8 mouse cellular contexts compared by ENCODE assay signal in genomic region chr16:37916138-37916817, GRCm38 (mm10). TPM values are rescaled to one million over a fixed set of nuclear protein-coding genes. Genes with fewer than 3 reads are reported as not detected.
A peak's percentile ranks its signal among the peaks of the same experiment; 100 is the strongest.
DNase-seq lines count a peak whose midpoint lies in the region; ATAC-seq and TF ChIP-seq lines count a peak whose summit lies in the region.

Gene Gpr156, plus strand, starts transcription at chr16:37916496.

- TF ChIP-seq POLR2A in thymus, adult 2 months (IDR thresholded peaks at IDR 0.05; ENCODE audit: control insufficient read depth, extremely low read depth, insufficient read depth, low read length, poor library complexity), result no peak
- no peak for TF ChIP-seq POLR2A in lung, adult 2 months (IDR thresholded peaks at IDR 0.05; ENCODE audit: borderline replicate concordance, extremely low read depth, low read depth, low read length)

- H3K27me3 ChIP-seq in thymus, adult 2 months (ENCODE audit: control insufficient read depth, insufficient read depth, low read length), result peaks cover 3% of the 10 kb centered on the region; the same call in 1 of the 2 replicates
- no peaks in the 10 kb centered on the region for H3K27me3 ChIP-seq in embryonic facial prominence, embryonic 11.5 days (ENCODE audit: control insufficient read depth, insufficient read depth, low read length)
- H3K27me3 ChIP-seq in heart, embryonic 11.5 days (ENCODE audit: control insufficient read depth, insufficient read depth, low read length), result peaks cover 13% of the 10 kb centered on the region

- TF ChIP-seq CTCF in thymus, adult 2 months (IDR thresholded peaks at IDR 0.05; ENCODE audit: borderline replicate concordance, control insufficient read depth, extremely low read depth, insufficient read depth, low read length, poor library complexity), result no peak
- no peak for TF ChIP-seq CTCF in lung, adult 2 months (IDR thresholded peaks at IDR 0.05; ENCODE audit: insufficient read depth, low read length)

- WGBS in thymus, adult 2 months, result 7% methylated on average over 53 of the region's 53 CpGs
- 3% methylated on average over 51 of the region's 53 CpGs for WGBS in embryonic facial prominence, embryonic 11.5 days
- WGBS in heart, embryonic 11.5 days (ENCODE audit: insufficient replicate concordance), result 3% methylated on average over 49 of the region's 53 CpGs
- WGBS in lung, adult 2 months, result 4% methylated on average over 53 of the region's 53 CpGs

- peak within 1 kb of the TSS; percentile 63 for H3K9ac ChIP-seq in embryonic facial prominence, embryonic 11.5 days (replicated peaks; ENCODE audit: low read length)
- peak within 1 kb of the TSS; percentile 65 for H3K9ac ChIP-seq in heart, embryonic 11.5 days (ENCODE audit: low read depth, low read length)

- H3K4me1 ChIP-seq in thymus, adult 2 months (replicated peaks; ENCODE audit: control insufficient read depth, insufficient read depth, low read length), result peaks cover 10% of the 10 kb centered on the region; the same call in 1 of the 2 replicates
- H3K4me1 ChIP-seq in embryonic facial prominence, embryonic 11.5 days (ENCODE audit: control insufficient read depth, insufficient read depth, low read length), result no peaks in the 10 kb centered on the region
- no peaks in the 10 kb centered on the region for H3K4me1 ChIP-seq in heart, embryonic 11.5 days (ENCODE audit: control insufficient read depth, insufficient read depth, low read length)
- no peaks in the 10 kb centered on the region for H3K4me1 ChIP-seq in lung, adult 2 months (ENCODE audit: control insufficient read depth, insufficient read depth, low read length)

- ATAC-seq in embryonic facial prominence, embryonic 11.5 days (replicated peaks; ENCODE audit: insufficient number of reproducible peaks, low FRiP score, low TSS enrichment, low read depth), result peak; percentile 79
- ATAC-seq in heart, embryonic 11.5 days (replicated peaks; ENCODE audit: insufficient number of reproducible peaks, low FRiP score, low TSS enrichment), result no peak; the same call in 1 of the 2 replicates

- H3K4me3 ChIP-seq in thymus, adult 2 months (ENCODE audit: control insufficient read depth, insufficient read depth, low read length), result peak within 1 kb of the TSS; percentile 28
- H3K4me3 ChIP-seq in embryonic facial prominence, embryonic 11.5 days (ENCODE audit: low read depth, low read length), result peak within 1 kb of the TSS; percentile 47
- H3K4me3 ChIP-seq in heart, embryonic 11.5 days (ENCODE audit: low read depth, low read length), result peak within 1 kb of the TSS; percentile 46
- H3K4me3 ChIP-seq in lung, adult 2 months (replicated peaks; ENCODE audit: extremely low read depth, low read depth, low read length), result peak within 1 kb of the TSS; percentile 20

- H3K36me3 ChIP-seq in thymus, adult 2 months (ENCODE audit: control insufficient read depth, insufficient read depth, low read length), result no peaks in the 10 kb centered on the region
- no peaks in the 10 kb centered on the region for H3K36me3 ChIP-seq in embryonic facial prominence, embryonic 11.5 days (replicated peaks; ENCODE audit: control insufficient read depth, insufficient read depth, low read depth, low read length)
- no peaks in the 10 kb centered on the region for H3K36me3 ChIP-seq in heart, embryonic 11.5 days (ENCODE audit: control insufficient read depth, insufficient read depth, low read length)

- H3K9me3 ChIP-seq in embryonic facial prominence, embryonic 11.5 days (replicated peaks; ENCODE audit: control insufficient read depth, low read length), result no peaks in the 10 kb centered on the region
- no peaks in the 10 kb centered on the region for H3K9me3 ChIP-seq in heart, embryonic 11.5 days (replicated peaks; ENCODE audit: control insufficient read depth, low read length)

- DNase-seq in thymus, adult 2 months, result peak; percentile 17
- no peak for DNase-seq in thymus, postnatal 0 days (ENCODE audit: low spot score)
- DNase-seq in embryonic facial prominence, embryonic 11.5 days (ENCODE audit: low spot score), result peak; percentile 61
- DNase-seq in kidney, postnatal 25 days, result peak; percentile 38 to 57
- peak; percentile 28 for DNase-seq in lung, adult 2 months
- DNase-seq in ovary, postnatal 14 days (ENCODE audit: low spot score), result peak; percentile 14
- DNase-seq in yolk sac, embryonic 10.5 days (ENCODE audit: low spot score), result peak; percentile 40

- no peak within 1 kb of the TSS for H3K27ac ChIP-seq in thymus, adult 2 months (ENCODE audit: control insufficient read depth, insufficient read depth, low read length)
- no peak within 1 kb of the TSS for H3K27ac ChIP-seq in embryonic facial prominence, embryonic 11.5 days (replicated peaks; ENCODE audit: low read depth, low read length)
- no peak within 1 kb of the TSS for H3K27ac ChIP-seq in heart, embryonic 11.5 days (ENCODE audit: low read depth, low read length)

- H3K4me2 ChIP-seq in embryonic facial prominence, embryonic 11.5 days (ENCODE audit: low read depth, low read length), result peak within 1 kb of the TSS; percentile 81
- H3K4me2 ChIP-seq in heart, embryonic 11.5 days, result peak within 1 kb of the TSS; percentile 70

RNA-seq across cellular contexts. Expression of gene Gpr156, which starts in this region (rescaled TPM):
- polyA plus RNA-seq in thymus, adult 2 months (2012; rRNA removed), result 0.08 and 0.09 TPM in 2 replicates
- 0.13 and 0.23 TPM in 2 replicates for polyA plus RNA-seq in thymus, postnatal 0 days (2015; fragmentation: Nextera tagmentation; extraction: Ambion mirVana)
- 1.5 and 1.7 TPM in 2 replicates for polyA plus RNA-seq in embryonic facial prominence, embryonic 11.5 days (2014; fragmentation: Nextera tagmentation; extraction: Ambion mirVana)
- 0.66 and 0.87 TPM in 2 replicates for polyA plus RNA-seq in heart, embryonic 11.5 days (2014; fragmentation: Nextera tagmentation; extraction: Ambion mirVana)
- 0.12 and 0.22 TPM in 2 replicates for polyA plus RNA-seq in lung, adult 2 months (2012; rRNA removed)

Comparison
In these comparisons a context has a peak if more than half of its experiments do, and no peak if none do; other contexts are left out.
1. Peak in DNase-seq and H3K4me3 ChIP-seq in thymus, adult 2 months; RNA of the gene not detected or under 1 TPM.
2. Peak in DNase-seq and H3K4me3 ChIP-seq in lung, adult 2 months; RNA of the gene not detected or under 1 TPM.